Mouse (Mus musculus): ENCODE measurements around the gene H2-Eb1. TPM values are rescaled to one million over a fixed set of nuclear protein-coding genes. Genes with fewer than 3 reads are reported as not detected.

H2-Eb1 gene
- 2.6 TPM for polyA plus RNA-seq (2014; fragmentation: Illumina TruSeq; extraction: RNeasy Lipid Tissue Mini Kit (QIAGEN cat#74804); ENCODE audit: low read depth, low replicate concordance)

GRCm38 (mm10) chr17:34305380-34306030, at the start of gene H2-Eb1:
Gene H2-Eb1 (plus strand): TSS chr17:34305867.

GRCm38 (mm10) chr17:34257594-34258375, 47.9 kb upstream of the H2-Eb1 start, which contains the start of gene H2-Ab1:
Gene H2-Ab1 (plus strand): TSS chr17:34257689.

GRCm38 (mm10) chr17:34287648-34288047, 18.0 kb upstream of the H2-Eb1 start, which contains the start of gene H2-Aa:
Gene H2-Aa (minus strand): TSS chr17:34287823.

GRCm38 (mm10) chr17:34325436-34325835, 19.8 kb downstream of the H2-Eb1 start, which contains the start of gene H2-Eb2:
Gene H2-Eb2 (plus strand): TSS chr17:34325665.

DNA sequence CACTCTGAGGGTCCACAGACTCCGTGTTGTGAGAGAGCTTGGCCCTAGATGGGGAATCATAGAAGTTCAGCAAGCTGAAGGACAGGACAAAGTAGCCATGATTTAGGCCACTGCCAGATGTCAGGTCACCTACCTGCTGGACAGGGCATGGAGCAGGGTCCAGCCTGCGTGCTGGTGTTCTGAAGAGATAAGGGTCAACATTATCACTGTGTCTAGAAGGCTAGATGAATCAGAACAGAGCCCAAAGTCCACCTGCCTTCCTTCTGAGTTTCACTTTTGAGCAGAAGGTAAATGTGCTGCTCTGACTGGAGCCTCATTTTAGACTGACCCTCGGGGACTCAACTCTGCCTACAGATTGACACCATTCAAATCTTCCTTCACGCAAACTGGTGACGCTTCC, 48.9 kb downstream of the H2-Eb1 start, which contains the start of gene Btnl2:
Btnl2 (plus strand) TSS at position 284 of the 400 bp plus-strand sequence.

Other genes starting within 250 kb of the H2-Eb1 start
- not detected for gene H2-Oa, start 213.5 kb upstream of the H2-Eb1 start, polyA plus RNA-seq (2014; fragmentation: Illumina TruSeq; extraction: RNeasy Lipid Tissue Mini Kit (QIAGEN cat#74804); ENCODE audit: low read depth, low replicate concordance)
- not detected for gene H2-DMa, start 186.3 kb upstream of the H2-Eb1 start, polyA plus RNA-seq (2014; fragmentation: Illumina TruSeq; extraction: RNeasy Lipid Tissue Mini Kit (QIAGEN cat#74804); ENCODE audit: low read depth, low replicate concordance)
- 167 TPM for gene Brd2, start 183.2 kb upstream of the H2-Eb1 start, polyA plus RNA-seq (2014; fragmentation: Illumina TruSeq; extraction: RNeasy Lipid Tissue Mini Kit (QIAGEN cat#74804); ENCODE audit: low read depth, low replicate concordance)
- 0.44 TPM for gene H2-DMb2, start 162.6 kb upstream of the H2-Eb1 start, polyA plus RNA-seq (2014; fragmentation: Illumina TruSeq; extraction: RNeasy Lipid Tissue Mini Kit (QIAGEN cat#74804); ENCODE audit: low read depth, low replicate concordance)
- gene H2-DMb1, start 152.8 kb upstream of the H2-Eb1 start, polyA plus RNA-seq (2014; fragmentation: Illumina TruSeq; extraction: RNeasy Lipid Tissue Mini Kit (QIAGEN cat#74804); ENCODE audit: low read depth, low replicate concordance): 7.9 TPM
- gene Tap1, start 118.3 kb upstream of the H2-Eb1 start, polyA plus RNA-seq (2014; fragmentation: Illumina TruSeq; extraction: RNeasy Lipid Tissue Mini Kit (QIAGEN cat#74804); ENCODE audit: low read depth, low replicate concordance): 1.2 TPM
- gene Psmb9, start 118.1 kb upstream of the H2-Eb1 start, polyA plus RNA-seq (2014; fragmentation: Illumina TruSeq; extraction: RNeasy Lipid Tissue Mini Kit (QIAGEN cat#74804); ENCODE audit: low read depth, low replicate concordance): not detected
- gene Psmb8, start 108.1 kb upstream of the H2-Eb1 start, polyA plus RNA-seq (2014; fragmentation: Illumina TruSeq; extraction: RNeasy Lipid Tissue Mini Kit (QIAGEN cat#74804); ENCODE audit: low read depth, low replicate concordance): 0.73 TPM
- not detected for gene Tap2, start 102.3 kb upstream of the H2-Eb1 start, polyA plus RNA-seq (2014; fragmentation: Illumina TruSeq; extraction: RNeasy Lipid Tissue Mini Kit (QIAGEN cat#74804); ENCODE audit: low read depth, low replicate concordance)
- 1.1 TPM for gene H2-Ob, start 67.0 kb upstream of the H2-Eb1 start, polyA plus RNA-seq (2014; fragmentation: Illumina TruSeq; extraction: RNeasy Lipid Tissue Mini Kit (QIAGEN cat#74804); ENCODE audit: low read depth, low replicate concordance)
- gene H2-Ab1, start 48.2 kb upstream of the H2-Eb1 start, polyA plus RNA-seq (2014; fragmentation: Illumina TruSeq; extraction: RNeasy Lipid Tissue Mini Kit (QIAGEN cat#74804); ENCODE audit: low read depth, low replicate concordance): 18.3 TPM
- 51.8 TPM for gene H2-Aa, start 18.0 kb upstream of the H2-Eb1 start, polyA plus RNA-seq (2014; fragmentation: Illumina TruSeq; extraction: RNeasy Lipid Tissue Mini Kit (QIAGEN cat#74804); ENCODE audit: low read depth, low replicate concordance)
- gene H2-Eb2, start 19.8 kb downstream of the H2-Eb1 start, polyA plus RNA-seq (2014; fragmentation: Illumina TruSeq; extraction: RNeasy Lipid Tissue Mini Kit (QIAGEN cat#74804); ENCODE audit: low read depth, low replicate concordance): not detected
- not detected for gene Btnl2, start 49.0 kb downstream of the H2-Eb1 start, polyA plus RNA-seq (2014; fragmentation: Illumina TruSeq; extraction: RNeasy Lipid Tissue Mini Kit (QIAGEN cat#74804); ENCODE audit: low read depth, low replicate concordance)
- gene Btnl1, start 71.3 kb downstream of the H2-Eb1 start, polyA plus RNA-seq (2014; fragmentation: Illumina TruSeq; extraction: RNeasy Lipid Tissue Mini Kit (QIAGEN cat#74804); ENCODE audit: low read depth, low replicate concordance): not detected
- 1.9 TPM for gene BC051142, start 93.0 kb downstream of the H2-Eb1 start, polyA plus RNA-seq (2014; fragmentation: Illumina TruSeq; extraction: RNeasy Lipid Tissue Mini Kit (QIAGEN cat#74804); ENCODE audit: low read depth, low replicate concordance)
- not detected for gene Btnl4, start 171.5 kb downstream of the H2-Eb1 start, polyA plus RNA-seq (2014; fragmentation: Illumina TruSeq; extraction: RNeasy Lipid Tissue Mini Kit (QIAGEN cat#74804); ENCODE audit: low read depth, low replicate concordance)
- gene Btnl6, start 211.5 kb downstream of the H2-Eb1 start, polyA plus RNA-seq (2014; fragmentation: Illumina TruSeq; extraction: RNeasy Lipid Tissue Mini Kit (QIAGEN cat#74804); ENCODE audit: low read depth, low replicate concordance): not detected

Measured in kidney, adult 10 weeks (tissue).